ENCODE assay signal across 9 mouse cellular contexts in genomic region chr12:85092214-85092613, GRCm38 (mm10). TPM values are rescaled to one million over a fixed set of nuclear protein-coding genes. Genes with fewer than 3 reads are reported as not detected.
A peak's percentile ranks its signal among the peaks of the same experiment; 100 is the strongest.
DNase-seq lines count a peak whose midpoint lies in the region; ATAC-seq and TF ChIP-seq lines count a peak whose summit lies in the region.
"Had no signal": no experiment of that assay in that cellular context is flagged by ENCODE, and none has a peak within 500 bp of the region (broad histone marks: within the 10 kb centered on the region; RNA-seq: fewer than 3 reads in every experiment).

No protein-coding gene starts in this region.

- H3K9me3 ChIP-seq in heart, embryonic 12.5 days (replicated peaks), result 0 out of 2 replicates have a peak, but pooled peaks cover 2% of the 10 kb centered on the region
- no peaks in the 10 kb centered on the region for H3K9me3 ChIP-seq in ES-Bruce4 (replicated peaks; ENCODE audit: control insufficient read depth, insufficient read depth, low read length, poor library complexity, severe bottlenecking)
- no peaks in the 10 kb centered on the region for H3K9me3 ChIP-seq in midbrain, postnatal 0 days (ENCODE audit: low read length)
- H3K9me3 ChIP-seq: lung, embryonic 15.5 days had no signal

- no peaks in the 10 kb centered on the region for H3K36me3 ChIP-seq in heart, adult 2 months (ENCODE audit: control insufficient read depth, insufficient read depth, low read length)
- peaks cover 26% of the 10 kb centered on the region for H3K36me3 ChIP-seq in heart, embryonic 12.5 days
- no peaks in the 10 kb centered on the region for H3K36me3 ChIP-seq in ES-Bruce4 (ENCODE audit: control insufficient read depth, insufficient read depth, low read length, poor library complexity, severe bottlenecking)
- H3K36me3 ChIP-seq in midbrain, postnatal 0 days (ENCODE audit: insufficient read depth, low read length), result peaks cover 3% of the 10 kb centered on the region

- H3K4me3 ChIP-seq in heart, adult 2 months, result no peak overlapping the region
- H3K4me3 ChIP-seq in heart, embryonic 12.5 days, result no peak overlapping the region
- no peak overlapping the region for H3K4me3 ChIP-seq in ES-Bruce4 (ENCODE audit: low read depth, low read length)
- no peak overlapping the region for H3K4me3 ChIP-seq in cerebellum, adult 2 months (replicated peaks; ENCODE audit: insufficient read depth, low read depth, low read length)
- no peak overlapping the region for H3K4me3 ChIP-seq in midbrain, postnatal 0 days (ENCODE audit: low read depth, low read length)
- H3K4me3 ChIP-seq: lung, embryonic 15.5 days had no signal

- no peak overlapping the region for H3K4me2 ChIP-seq in heart, embryonic 12.5 days
- H3K4me2 ChIP-seq in midbrain, postnatal 0 days (ENCODE audit: low read depth, low read length, poor library complexity, severe bottlenecking), result no peak overlapping the region
- H3K4me2 ChIP-seq: lung, embryonic 15.5 days had no signal

- peak; percentile 61 to 76 for DNase-seq in heart, adult 2 months
- peak; percentile 62 to 64 for DNase-seq in cerebellum, adult 2 months
- DNase-seq in gastrocnemius, postnatal 4 days (ENCODE audit: low spot score in 2 of 2), result peak; percentile 54 to 72
- peak; percentile 45 to 87 for DNase-seq in layer of hippocampus, postnatal 25 days (ENCODE audit: extremely low spot score in 1 of 2, low spot score in 1 of 2)
- peak; percentile 85 for DNase-seq in midbrain, postnatal 0 days (ENCODE audit: low spot score)
- peak; percentile 72 to 92 for DNase-seq in spleen, postnatal 4 days (ENCODE audit: low spot score in 2 of 2)

- intact Hi-C loops in heart, adult 2 months (cut with DNase I), result loop anchor here (1.0 to 5.0 kb wide), 2 partner anchors 50 to 212 kb away; no protein-coding TSS in a partner anchor

- H3K27me3 ChIP-seq in heart, adult 2 months (ENCODE audit: control insufficient read depth, insufficient read depth, low read length), result no peaks in the 10 kb centered on the region
- no peaks in the 10 kb centered on the region for H3K27me3 ChIP-seq in heart, embryonic 12.5 days (replicated peaks)
- H3K27me3 ChIP-seq in ES-Bruce4 (ENCODE audit: control insufficient read depth, insufficient read depth, low read length, poor library complexity, severe bottlenecking), result no peaks in the 10 kb centered on the region
- no peaks in the 10 kb centered on the region for H3K27me3 ChIP-seq in cerebellum, adult 2 months (ENCODE audit: control insufficient read depth, insufficient read depth, low read length)
- no peaks in the 10 kb centered on the region for H3K27me3 ChIP-seq in midbrain, postnatal 0 days (ENCODE audit: insufficient read depth, low read length)
- H3K27me3 ChIP-seq: lung, embryonic 15.5 days had no signal

- no peak for TF ChIP-seq POLR2A in heart, adult 2 months (IDR thresholded peaks at IDR 0.05; ENCODE audit: insufficient read depth, low read depth, low read length)
- TF ChIP-seq POLR2A in ES-Bruce4 (IDR thresholded peaks at IDR 0.05; ENCODE audit: insufficient read depth, low read length), result no peak
- no peak for TF ChIP-seq POLR2A in cerebellum, adult 2 months (IDR thresholded peaks at IDR 0.05; ENCODE audit: borderline replicate concordance, insufficient read depth, low read length)

- no peaks in the 10 kb centered on the region for H3K4me1 ChIP-seq in heart, adult 2 months (ENCODE audit: control insufficient read depth, insufficient read depth, low read length)
- peaks cover 8% of the 10 kb centered on the region for H3K4me1 ChIP-seq in heart, embryonic 12.5 days (replicated peaks)
- H3K4me1 ChIP-seq in ES-Bruce4 (ENCODE audit: control insufficient read depth, insufficient read depth, low read length), result no peaks in the 10 kb centered on the region
- H3K4me1 ChIP-seq in cerebellum, adult 2 months (ENCODE audit: control insufficient read depth, insufficient read depth, low read length), result peaks cover 4% of the 10 kb centered on the region; the same call in 1 of the 2 replicates
- H3K4me1 ChIP-seq in midbrain, postnatal 0 days (ENCODE audit: insufficient read depth, low read length), result 0 out of 2 replicates have a peak, but pooled peaks cover 3% of the 10 kb centered on the region

- 9% methylated on average over 3 of the region's 3 CpGs for WGBS in heart, adult 2 months
- WGBS in heart, embryonic 12.5 days, result 6% methylated on average over 3 of the region's 3 CpGs
- WGBS in cerebellum, adult 2 months, result 10% methylated on average over 3 of the region's 3 CpGs
- WGBS in midbrain, postnatal 0 days, result 16% methylated on average over 3 of the region's 3 CpGs

- no peak overlapping the region for H3K27ac ChIP-seq in heart, adult 2 months
- no peak overlapping the region for H3K27ac ChIP-seq in heart, embryonic 12.5 days (ENCODE audit: poor library complexity, severe bottlenecking)
- no peak overlapping the region for H3K27ac ChIP-seq in ES-Bruce4 (ENCODE audit: insufficient read depth, low read length)
- no peak overlapping the region for H3K27ac ChIP-seq in cerebellum, adult 2 months (ENCODE audit: insufficient read depth, low read length)
- H3K27ac ChIP-seq in midbrain, postnatal 0 days (ENCODE audit: low read depth, low read length), result no peak overlapping the region
- H3K27ac ChIP-seq: lung, embryonic 15.5 days had no signal

- TF ChIP-seq EP300 in heart, adult 2 months (IDR thresholded peaks at IDR 0.05; ENCODE audit: insufficient read depth, low read depth, low read length), result no peak
- no peak for TF ChIP-seq EP300 in ES-Bruce4 (IDR thresholded peaks at IDR 0.05; ENCODE audit: insufficient read depth, low read depth, low read length)

- no peak overlapping the region for H3K9ac ChIP-seq in heart, adult 2 months (ENCODE audit: low read depth, low read length)
- no peak overlapping the region for H3K9ac ChIP-seq in heart, embryonic 12.5 days
- H3K9ac ChIP-seq in ES-Bruce4 (ENCODE audit: low read depth, poor library complexity, severe bottlenecking), result no peak overlapping the region
- H3K9ac ChIP-seq in midbrain, postnatal 0 days (replicated peaks; ENCODE audit: low read length, poor library complexity, severe bottlenecking), result no peak overlapping the region
- H3K9ac ChIP-seq: lung, embryonic 15.5 days had no signal

- TF ChIP-seq CTCF in heart, adult 2 months (IDR thresholded peaks at IDR 0.05), result peak; percentile 89
- peak; percentile 62 for TF ChIP-seq CTCF in ES-Bruce4 (IDR thresholded peaks at IDR 0.05; ENCODE audit: low read depth, low read length)
- TF ChIP-seq CTCF in cerebellum, adult 2 months (IDR thresholded peaks at IDR 0.05; ENCODE audit: borderline replicate concordance, insufficient read depth, low read depth, low read length), result peak; percentile 56; the same call in 1 of the 2 replicates
- TF ChIP-seq CTCF in midbrain, postnatal 0 days (IDR thresholded peaks at IDR 0.05), result peak; percentile 70

- no peak for ATAC-seq in heart, embryonic 12.5 days (ENCODE audit: insufficient number of reproducible peaks, low FRiP score)
- no peak for ATAC-seq in midbrain, postnatal 0 days (ENCODE audit: low FRiP score)

- no peaks in the 10 kb centered on the region for H3K79me2 ChIP-seq in heart, adult 2 months (replicated peaks; ENCODE audit: control insufficient read depth, insufficient read depth, low read length)

RNA-seq across cellular contexts. Expression of gene Prox2, which starts 18.3 kb away (rescaled TPM):
- 1 to 10 TPM; 1.2 to 1.5 TPM for total RNA-seq in heart, adult 2 months (2021)
- polyA plus RNA-seq in heart, adult 2 months (2012; rRNA removed), result 1.1 and 1.7 TPM in 2 replicates
- 1.1 and 2.8 TPM in 2 replicates for polyA plus RNA-seq in heart, embryonic 12.5 days (2016; fragmentation: Nextera tagmentation; extraction: Ambion mirVana)
- polyA plus RNA-seq in ES-Bruce4 (2011; ENCODE audit: insufficient read depth, insufficient read length, low read depth, missing spikeins), result 0.62 and 0.73 TPM in 2 replicates
- polyA plus RNA-seq in cerebellum, adult 2 months (2012; rRNA removed), result 1.6 and 1.9 TPM in 2 replicates
- 1 to 10 TPM; 3.2 to 4.7 TPM for total RNA-seq in gastrocnemius, postnatal 4 days (2021)
- total RNA-seq in layer of hippocampus, postnatal 25 days (2021), result 1 to 10 TPM; 1.5 to 2.2 TPM
- 1.2 and 1.4 TPM in 2 replicates for total RNA-seq in midbrain, postnatal 0 days (2014; rRNA removed)
- polyA plus RNA-seq in midbrain, postnatal 0 days (2015; fragmentation: Nextera tagmentation; extraction: Ambion mirVana), result 0.86 and 1.4 TPM in 2 replicates

RNA-seq across cellular contexts. Expression of gene Dlst, which starts 18.4 kb away (rescaled TPM):
- 100 to 1,000 TPM; 668 to 715 TPM for total RNA-seq in heart, adult 2 months (2021)
- polyA plus RNA-seq in heart, adult 2 months (2012; rRNA removed), result 423 and 709 TPM in 2 replicates
- polyA plus RNA-seq in heart, embryonic 12.5 days (2016; fragmentation: Nextera tagmentation; extraction: Ambion mirVana), result 197 and 203 TPM in 2 replicates
- 139 and 147 TPM in 2 replicates for polyA plus RNA-seq in ES-Bruce4 (2011; ENCODE audit: insufficient read depth, insufficient read length, low read depth, missing spikeins)
- 180 and 185 TPM in 2 replicates for polyA plus RNA-seq in cerebellum, adult 2 months (2012; rRNA removed)
- 100 to 1,000 TPM; 248 to 258 TPM for total RNA-seq in gastrocnemius, postnatal 4 days (2021)
- 100 to 1,000 TPM; 144 to 153 TPM for total RNA-seq in layer of hippocampus, postnatal 25 days (2021)
- total RNA-seq in midbrain, postnatal 0 days (2014; rRNA removed), result 115 and 118 TPM in 2 replicates
- polyA plus RNA-seq in midbrain, postnatal 0 days (2015; fragmentation: Nextera tagmentation; extraction: Ambion mirVana), result 92.5 and 99.6 TPM in 2 replicates

RNA-seq across cellular contexts. Expression of gene Rps6kl1, which starts 58.9 kb away (rescaled TPM):
- total RNA-seq in heart, adult 2 months (2021), result 1 to 10 TPM; 2.3 to 2.4 TPM
- 3.4 and 5.1 TPM in 2 replicates for polyA plus RNA-seq in heart, adult 2 months (2012; rRNA removed)
- 1.2 and 1.6 TPM in 2 replicates for polyA plus RNA-seq in heart, embryonic 12.5 days (2016; fragmentation: Nextera tagmentation; extraction: Ambion mirVana)
- polyA plus RNA-seq in ES-Bruce4 (2011; ENCODE audit: insufficient read depth, insufficient read length, low read depth, missing spikeins), result 3.0 and 3.8 TPM in 2 replicates
- polyA plus RNA-seq in cerebellum, adult 2 months (2012; rRNA removed), result 35.2 and 36.5 TPM in 2 replicates
- total RNA-seq in gastrocnemius, postnatal 4 days (2021), result under 1 TPM; 0.47 to 0.49 TPM
- 10 to 100 TPM; 39.9 to 40.7 TPM for total RNA-seq in layer of hippocampus, postnatal 25 days (2021)
- total RNA-seq in midbrain, postnatal 0 days (2014; rRNA removed), result 47.2 and 48.6 TPM in 2 replicates
- polyA plus RNA-seq in midbrain, postnatal 0 days (2015; fragmentation: Nextera tagmentation; extraction: Ambion mirVana), result 35.0 and 37.1 TPM in 2 replicates
